Mouse (Mus musculus) limb, embryonic 15.5 days (tissue): ENCODE results near the gene Dlgap1. TPM values are rescaled to one million over a fixed set of nuclear protein-coding genes. Genes with fewer than 3 reads are reported as not detected.

Source experiments
- ATAC-seq: fragments of 200-750 bp; cut with Nextera tagmentation; 2 replicates; pipeline ENCODE4 v1.8.0; 2017; ENCODE audit warnings: low read depth, moderate TSS enrichment; ENCODE audit not compliant: insufficient number of reproducible peaks, low FRiP score, low TSS enrichment
- H3K27ac ChIP-seq: fragments of 300-500 bp; sonication (generic); 2 replicates; pipeline ENCODE4 v1.5.1; 2015; ENCODE audit warnings: moderate library complexity, mild to moderate bottlenecking, inconsistent platforms
- H3K27me3 ChIP-seq: fragments of 300-500 bp; sonication (generic); 2 replicates; pipeline ENCODE4 v1.6.1; 2015; ENCODE audit warnings: inconsistent platforms
- H3K36me3 ChIP-seq: fragments of 300-500 bp; sonication (generic); 2 replicates; pipeline ENCODE4 v1.6.1; 2015; ENCODE audit warnings: inconsistent platforms
- H3K4me1 ChIP-seq: fragments of 300-500 bp; sonication (generic); 2 replicates; pipeline ENCODE4 v1.6.1; 2015; ENCODE audit warnings: inconsistent platforms
- H3K4me2 ChIP-seq: fragments of 300-500 bp; sonication (generic); 2 replicates; pipeline ENCODE4 v1.6.1; 2015; ENCODE audit warnings: mild to moderate bottlenecking, inconsistent platforms
- H3K4me3 ChIP-seq: fragments of 300-500 bp; sonication (generic); 2 replicates; pipeline ENCODE4 v1.5.1; 2015; ENCODE audit warnings: mild to moderate bottlenecking, inconsistent platforms
- H3K9ac ChIP-seq: fragments of 300-500 bp; sonication (generic); 2 replicates; pipeline ENCODE4 v1.6.1; 2015; ENCODE audit warnings: inconsistent platforms
- H3K9me3 ChIP-seq: fragments of 300-500 bp; sonication (generic); 2 replicates; pipeline ENCODE4 v1.6.1; 2016; ENCODE audit warnings: inconsistent platforms
- WGBS: fragments of 180-500 bp; shearing (Covaris S2); methylation state at CpG from one replicate; pipeline ENCODE4 v1.1.7; 2015; 5-methylcytosine and 5-hydroxymethylcytosine counted together
- polyA plus RNA-seq: library from polyadenylated mRNA; unstranded; fragments of >200 nt; fragmentation: Nextera tagmentation; extraction: Ambion mirVana; gene quantifications from 2 replicates; pipeline ENCODE4 v1.2.1, GENCODE M21; 2015

Dlgap1 gene
- polyA plus RNA-seq, 1 experiment from 2014 or later: 3.1 TPM

- Histone ChIP-seq H3K36me3 (no peaks in the 10 kb centered on the region), H3K4me3 (peak overlapping the region; percentile 35), H3K9me3 (no peaks in the 10 kb centered on the region), H3K4me1 (peaks cover 30% of the 10 kb centered on the region), H3K9ac (no peak overlapping the region; the same call in 1 of the 2 replicates), H3K4me2 (peak overlapping the region; percentile 60), H3K27ac (peak overlapping the region; percentile 83), H3K27me3 (no peaks in the 10 kb centered on the region)
- no peak for ATAC-seq
- 1% methylated on average over 23 of the region's 23 CpGs for WGBS
These were observed 779.0 kb downstream of the Dlgap1 start for GRCm38 (mm10) chr17:70747731-70748475.

DNA sequence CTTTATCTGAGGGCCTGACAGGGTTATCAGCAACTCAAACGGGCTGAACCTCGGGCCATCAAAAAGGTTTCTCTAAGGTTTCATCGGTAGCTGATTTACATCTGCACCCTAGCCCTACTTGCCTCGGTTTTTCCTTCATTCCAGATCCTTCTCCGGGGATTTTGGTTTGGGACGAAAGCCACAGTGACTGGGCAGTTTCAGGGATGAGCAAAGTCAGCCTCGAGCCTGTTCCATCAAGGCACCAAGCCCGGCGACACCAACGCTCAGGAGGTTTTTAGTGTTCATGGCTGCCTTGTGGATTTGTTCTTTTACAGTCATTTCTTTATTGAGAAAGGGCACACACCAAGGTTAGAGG is 779.6 kb downstream of the Dlgap1 start:
- peaks cover 30% of the 10 kb centered on the region for H3K4me1 ChIP-seq
- no peaks in the 10 kb centered on the region for H3K27me3 ChIP-seq
- H3K4me2 ChIP-seq: peak overlapping the region; percentile 60
- peak overlapping the region; percentile 83 for H3K27ac ChIP-seq
- H3K36me3 ChIP-seq: no peaks in the 10 kb centered on the region
- H3K9me3 ChIP-seq: no peaks in the 10 kb centered on the region
- ATAC-seq: no peak
- H3K9ac ChIP-seq: no peak overlapping the region
- H3K4me3 ChIP-seq: peak overlapping the region; percentile 35
- WGBS: 16% methylated on average over 10 of the region's 10 CpGs

DNA sequence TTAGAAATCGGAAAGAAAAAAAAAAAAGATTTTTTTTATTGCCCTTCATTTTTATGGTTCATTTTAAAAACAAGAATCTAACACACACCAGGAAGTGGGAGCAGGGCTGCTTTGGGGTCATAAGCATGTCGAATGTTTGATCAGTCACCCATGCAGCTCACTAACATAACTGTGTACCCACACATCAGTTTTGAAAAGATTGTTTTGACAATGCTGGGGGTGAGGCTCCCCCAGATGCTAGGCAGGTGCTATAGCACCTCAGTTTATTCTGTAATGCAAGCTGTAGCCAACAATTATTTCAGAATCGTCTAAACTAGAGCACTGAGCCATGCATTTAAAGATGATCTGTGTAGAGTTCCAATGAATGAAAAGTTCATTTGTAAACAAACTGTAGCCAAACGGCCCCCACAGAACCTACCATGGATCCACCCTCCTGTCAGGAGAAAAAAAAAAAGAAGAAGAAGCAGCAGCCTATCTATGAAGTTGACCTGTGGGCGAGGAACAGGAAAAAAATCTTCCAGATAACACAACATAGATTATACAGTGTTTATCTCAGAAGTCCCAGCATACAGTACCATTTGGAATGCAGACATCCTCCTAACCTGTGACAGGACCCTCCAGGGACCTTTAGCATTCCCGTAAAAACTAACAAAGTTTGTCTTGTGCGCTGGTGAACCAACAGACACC is 780.2 kb downstream of the Dlgap1 start:
- Histone ChIP-seq H3K4me1 (peaks cover 31% of the 10 kb centered on the region), H3K36me3 (no peaks in the 10 kb centered on the region), H3K4me3 (no peak overlapping the region), H3K27me3 (no peaks in the 10 kb centered on the region; the same call in 1 of the 2 replicates), H3K9ac (no peak overlapping the region), H3K4me2 (no peak overlapping the region), H3K27ac (no peak overlapping the region), H3K9me3 (no peaks in the 10 kb centered on the region)
- no peak for ATAC-seq
- 48% methylated on average over 7 of the region's 7 CpGs for WGBS

DNA sequence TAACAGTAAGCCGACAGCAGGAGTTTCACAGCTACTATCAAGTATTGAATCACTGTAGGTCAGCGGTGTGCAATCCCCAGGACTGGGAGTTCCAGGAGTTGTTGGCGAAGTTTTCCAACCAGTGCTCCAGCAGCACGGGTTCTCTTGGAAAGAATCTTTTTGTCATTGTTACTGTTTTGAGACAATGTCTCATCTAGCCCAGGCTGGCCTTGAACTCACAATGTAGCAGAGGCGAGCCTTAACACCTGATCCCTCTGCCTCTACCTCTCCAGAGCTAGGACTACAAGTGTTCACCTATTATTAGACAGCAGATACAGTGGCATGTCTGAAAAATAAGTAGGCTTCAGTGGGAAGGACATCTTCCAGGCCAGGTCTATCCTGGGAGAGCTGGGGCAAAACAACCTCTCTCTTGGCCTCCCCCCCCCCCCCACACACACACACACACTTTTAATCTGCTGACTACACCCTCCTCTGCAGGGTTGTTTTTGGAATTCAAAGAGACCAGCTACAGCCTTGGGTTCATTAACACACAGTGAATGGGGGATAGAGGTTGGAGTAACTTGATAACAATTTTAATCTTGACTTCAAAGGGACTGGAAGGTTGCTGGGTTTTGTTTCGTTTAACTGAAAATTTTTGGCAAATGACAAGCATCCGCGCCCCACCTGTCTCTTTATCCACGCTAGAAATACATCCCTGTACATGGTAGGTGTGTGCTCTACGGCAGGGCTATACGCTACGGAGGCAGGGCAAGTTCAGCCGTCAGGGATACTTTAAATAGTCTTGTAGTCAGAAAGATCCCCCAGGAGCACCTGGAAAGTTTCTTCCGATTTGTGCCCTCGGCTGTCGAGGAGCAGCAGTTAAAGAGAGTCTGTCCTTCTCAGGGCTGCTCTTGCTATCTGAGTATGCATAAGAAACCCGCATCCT is 781.6 kb downstream of the Dlgap1 start:
- WGBS: 43% methylated on average over 17 of the region's 17 CpGs
- H3K27ac ChIP-seq: 0 out of 2 replicates have a peak overlapping the region, but pooled peaks have one; percentile 58
- peaks cover 42% of the 10 kb centered on the region for H3K4me1 ChIP-seq

GRCm38 (mm10) chr17:70751161-70751651 is 782.3 kb downstream of the Dlgap1 start:
- peaks cover 49% of the 10 kb centered on the region for H3K4me1 ChIP-seq
- ATAC-seq: no peak
- no peaks in the 10 kb centered on the region for H3K9me3 ChIP-seq
- H3K36me3 ChIP-seq: no peaks in the 10 kb centered on the region
- peak overlapping the region; percentile 33 for H3K4me3 ChIP-seq
- H3K9ac ChIP-seq: no peak overlapping the region
- no peaks in the 10 kb centered on the region; the same call in 1 of the 2 replicates for H3K27me3 ChIP-seq
- 6% methylated on average over 19 of the region's 19 CpGs for WGBS
- H3K4me2 ChIP-seq: peak overlapping the region; percentile 45
- H3K27ac ChIP-seq: peak overlapping the region; percentile 58

More for the DNA sequence above, 781.6 kb downstream of the Dlgap1 start:
- no peaks in the 10 kb centered on the region; the same call in 1 of the 2 replicates for H3K27me3 ChIP-seq
- no peak overlapping the region for H3K9ac ChIP-seq
- H3K36me3 ChIP-seq: no peaks in the 10 kb centered on the region
- ATAC-seq: no peak
- peak overlapping the region; percentile 33; the same call in 1 of the 2 replicates for H3K4me3 ChIP-seq
- no peaks in the 10 kb centered on the region for H3K9me3 ChIP-seq
- H3K4me2 ChIP-seq: peak overlapping the region; percentile 45

GRCm38 (mm10) chr17:70751676-70752075 is 782.8 kb downstream of the Dlgap1 start:
- H3K4me3 ChIP-seq: peak overlapping the region; percentile 33
- H3K27ac ChIP-seq: peak overlapping the region; percentile 58
- peaks cover 46% of the 10 kb centered on the region for H3K4me1 ChIP-seq
- no peak for ATAC-seq
- peak overlapping the region; percentile 45 for H3K4me2 ChIP-seq
- WGBS: 55% methylated on average over 6 of the region's 6 CpGs
- no peak overlapping the region for H3K9ac ChIP-seq
- H3K36me3 ChIP-seq: no peaks in the 10 kb centered on the region
- no peaks in the 10 kb centered on the region for H3K9me3 ChIP-seq
- no peaks in the 10 kb centered on the region; the same call in 1 of the 2 replicates for H3K27me3 ChIP-seq

DNA sequence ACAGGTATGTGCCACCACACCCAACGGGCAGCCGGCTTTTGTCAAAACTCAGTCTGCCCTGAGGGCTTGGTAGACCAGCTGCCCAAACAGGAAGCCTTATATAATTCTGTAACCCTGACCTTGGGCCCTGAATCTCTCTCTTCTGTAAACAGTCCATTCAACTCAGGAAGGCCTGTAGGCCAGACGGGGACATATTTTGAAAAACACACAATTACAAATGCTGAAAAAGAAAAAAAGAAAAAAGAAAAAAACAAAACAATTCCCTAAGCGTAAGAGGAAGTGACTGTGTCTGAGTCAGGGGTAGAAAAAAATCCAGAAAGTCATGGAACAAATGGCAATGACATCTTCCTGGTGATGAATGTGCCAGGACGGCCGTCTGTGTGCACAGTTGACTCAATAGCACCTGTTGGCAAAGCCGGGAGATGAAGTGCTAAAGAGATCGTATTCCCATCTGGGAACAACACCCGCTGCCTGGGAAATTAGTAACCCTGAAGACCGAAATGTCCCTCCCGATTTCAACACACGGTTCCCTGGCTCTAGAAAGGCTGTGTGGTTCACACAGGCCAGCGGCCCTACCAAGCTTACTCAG is 784.7 kb downstream of the Dlgap1 start:
- no peaks in the 10 kb centered on the region for H3K36me3 ChIP-seq
- no peaks in the 10 kb centered on the region; the same call in 1 of the 2 replicates for H3K27me3 ChIP-seq
- H3K4me1 ChIP-seq: peaks cover 34% of the 10 kb centered on the region
- H3K4me2 ChIP-seq: no peak overlapping the region
- peak overlapping the region; percentile 48; the same call in 1 of the 2 replicates for H3K27ac ChIP-seq
- no peak for ATAC-seq
- H3K9ac ChIP-seq: no peak overlapping the region
- H3K4me3 ChIP-seq: no peak overlapping the region
- WGBS: 59% methylated on average over 13 of the region's 13 CpGs
- H3K9me3 ChIP-seq: no peaks in the 10 kb centered on the region

DNA sequence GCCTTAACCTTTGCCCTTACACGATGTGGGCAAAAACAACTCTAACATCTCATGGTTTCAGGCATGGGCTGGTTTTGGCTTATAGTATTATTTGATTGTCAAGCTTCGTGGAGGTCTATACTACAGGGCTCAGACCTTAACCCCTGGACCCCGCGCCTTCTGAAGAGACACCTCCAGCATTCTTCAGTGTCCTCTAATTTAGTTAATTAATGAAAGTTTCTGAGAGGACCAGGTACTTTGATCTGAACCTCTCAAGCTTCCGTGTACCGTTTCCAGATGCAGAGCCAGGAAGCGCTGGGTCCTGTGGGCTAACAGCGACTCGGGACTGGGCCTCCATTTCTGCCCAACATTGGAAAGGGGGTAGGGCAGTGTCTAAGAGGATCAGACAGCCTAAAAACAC is 785.2 kb downstream of the Dlgap1 start:
- 62% methylated on average over 9 of the region's 9 CpGs for WGBS
- Histone ChIP-seq H3K4me1 (peaks cover 33% of the 10 kb centered on the region), H3K36me3 (no peaks in the 10 kb centered on the region), H3K9ac (no peak overlapping the region), H3K27ac (peak overlapping the region; percentile 48), H3K4me3 (no peak overlapping the region), H3K9me3 (no peaks in the 10 kb centered on the region), H3K4me2 (no peak overlapping the region), H3K27me3 (no peaks in the 10 kb centered on the region; the same call in 1 of the 2 replicates)
- no peak for ATAC-seq

DNA sequence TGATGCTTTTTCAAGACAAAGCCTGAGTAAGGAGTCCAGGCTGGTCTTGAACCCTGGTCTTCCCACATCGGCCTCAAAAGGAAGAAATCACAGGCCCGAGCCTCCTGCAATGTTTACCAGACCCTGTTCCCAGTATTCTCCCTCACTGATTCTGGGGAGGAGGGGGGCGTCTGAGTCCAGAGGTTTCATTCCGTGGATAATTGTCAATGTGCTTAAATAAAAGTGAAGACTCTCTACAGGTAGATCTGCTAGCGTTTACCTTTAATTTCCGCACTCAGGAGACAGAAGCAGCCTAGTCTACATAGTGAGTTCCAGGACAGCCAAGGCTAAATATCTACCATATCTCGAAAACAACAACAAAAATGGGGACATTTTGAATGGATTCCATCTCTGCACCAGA is 785.8 kb downstream of the Dlgap1 start:
- no peak for ATAC-seq
- H3K4me2 ChIP-seq: peak overlapping the region; percentile 89
- H3K9ac ChIP-seq: no peak overlapping the region
- WGBS: 45% methylated on average over 7 of the region's 7 CpGs
- no peaks in the 10 kb centered on the region for H3K36me3 ChIP-seq
- peaks cover 33% of the 10 kb centered on the region for H3K4me1 ChIP-seq
- H3K4me3 ChIP-seq: no peak overlapping the region
- no peak overlapping the region for H3K27ac ChIP-seq
- no peaks in the 10 kb centered on the region for H3K9me3 ChIP-seq
- H3K27me3 ChIP-seq: no peaks in the 10 kb centered on the region; the same call in 1 of the 2 replicates

DNA sequence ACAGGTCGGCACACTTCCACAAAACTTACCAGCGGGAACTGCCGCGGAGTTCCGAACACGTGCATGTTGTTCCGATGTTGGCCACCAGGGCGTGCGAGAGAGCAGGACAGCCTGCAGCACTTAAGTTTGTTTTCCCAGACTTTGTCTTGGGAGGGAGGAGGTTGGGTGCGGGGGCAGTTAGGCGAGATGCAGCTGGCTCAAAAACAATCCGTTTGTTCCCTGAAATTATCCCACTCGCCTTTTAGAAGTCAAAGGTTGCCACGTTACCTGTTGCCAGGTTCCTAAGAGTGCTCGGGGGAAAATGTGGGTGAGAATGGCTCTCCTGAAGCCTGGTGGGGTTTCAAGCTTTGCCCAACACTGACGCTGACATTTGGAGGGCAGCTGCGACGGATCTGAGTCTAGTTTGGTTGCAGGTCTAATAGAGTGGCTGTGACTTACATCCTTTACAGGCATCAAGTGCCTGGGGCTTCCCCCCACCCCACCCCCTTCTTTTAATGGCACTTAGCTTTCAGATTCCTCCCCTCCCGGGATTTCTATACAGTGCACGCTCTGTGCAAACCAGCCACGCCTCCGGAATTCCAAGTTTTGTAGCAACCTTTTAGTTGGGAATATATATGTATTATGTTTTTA is 786.3 kb downstream of the Dlgap1 start:
- Histone ChIP-seq H3K9ac (peak overlapping the region; percentile 20; the same call in 1 of the 2 replicates), H3K4me2 (peak overlapping the region; percentile 89), H3K4me1 (peaks cover 33% of the 10 kb centered on the region), H3K27ac (peak overlapping the region; percentile 90), H3K4me3 (peak overlapping the region; percentile 45), H3K9me3 (no peaks in the 10 kb centered on the region), H3K36me3 (no peaks in the 10 kb centered on the region), H3K27me3 (no peaks in the 10 kb centered on the region; the same call in 1 of the 2 replicates)
- WGBS: under 1% methylated on average over 22 of the region's 22 CpGs
- ATAC-seq: peak; percentile 62; the same call in 1 of the 2 replicates
